8 mouse cellular contexts compared by ENCODE assay signal in the genomic region with DNA sequence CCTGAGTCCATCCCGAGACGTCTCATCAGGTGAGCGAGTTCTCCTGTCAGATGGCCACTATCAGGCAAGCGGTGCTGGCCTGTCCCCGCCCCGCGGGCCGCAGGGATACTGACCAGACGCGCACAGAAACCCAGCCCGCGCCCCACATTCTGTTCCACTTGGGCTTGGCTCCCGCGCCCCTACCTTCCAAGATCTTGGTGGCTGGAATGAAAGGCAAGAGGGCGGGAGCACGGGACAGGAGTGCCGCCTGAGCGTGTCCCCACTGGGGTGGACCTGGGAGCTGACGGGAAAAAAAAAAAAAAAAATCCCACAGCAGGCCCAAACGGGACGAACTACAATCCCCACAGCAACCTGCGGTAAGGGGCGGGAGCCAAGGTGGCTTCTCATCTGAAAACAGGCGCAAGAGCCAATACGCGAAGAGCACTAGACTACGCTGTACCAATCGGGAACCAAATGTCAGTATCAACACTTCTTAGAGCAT. TPM values are rescaled to one million over a fixed set of nuclear protein-coding genes. Genes with fewer than 3 reads are reported as not detected.
DNase-seq lines count a peak whose midpoint lies in the region; ATAC-seq and TF ChIP-seq lines count a peak whose summit lies in the region.

A gene (minus strand): TSS at position 285 of the 481 bp plus-strand sequence.

- peak within 1 kb of the TSS; percentile 69 for H3K4me2 ChIP-seq in hindbrain, embryonic 14.5 days (replicated peaks)
- H3K4me2 ChIP-seq in lung, postnatal 0 days (replicated peaks; ENCODE audit: low read depth, low read length): peak within 1 kb of the TSS; percentile 93

- DNase-seq in ZHBTc4 (ENCODE audit: low read depth, low spot score): peak; percentile 88
- DNase-seq in cerebellum, postnatal 4 days (ENCODE audit: low spot score in 2 of 2): peak; percentile 63 to 87
- peak; percentile 96 for DNase-seq in gastrocnemius, adult 18-20 months (ENCODE audit: low spot score)
- peak; percentile 92 for DNase-seq in hindbrain, embryonic 14.5 days (ENCODE audit: low spot score)
- peak; percentile 87 to 97 for DNase-seq in layer of hippocampus, postnatal 14 days (ENCODE audit: low spot score in 2 of 2)
- peak; percentile 96 for DNase-seq in lung, postnatal 0 days (ENCODE audit: low spot score)
- peak; percentile 86 for DNase-seq in ovary, postnatal 36 days (ENCODE audit: low spot score)
- peak; percentile 56 to 68 for DNase-seq in thymus, postnatal 10 days (ENCODE audit: low spot score in 2 of 2)

- H3K4me1 ChIP-seq in hindbrain, embryonic 14.5 days (replicated peaks; ENCODE audit: control insufficient read depth, insufficient read depth, low read length): no peaks in the 10 kb centered on the region; the same call in 1 of the 2 replicates
- no peaks in the 10 kb centered on the region for H3K4me1 ChIP-seq in lung, postnatal 0 days (ENCODE audit: insufficient read depth, low read depth, low read length)

- no peak for TF ChIP-seq EP300 in lung, postnatal 0 days (IDR thresholded peaks at IDR 0.05)

- WGBS in hindbrain, embryonic 14.5 days: under 1% methylated on average over 28 of the region's 28 CpGs
- WGBS in lung, postnatal 0 days: under 1% methylated on average over 25 of the region's 28 CpGs

- peak within 1 kb of the TSS; percentile 82 for H3K27ac ChIP-seq in hindbrain, embryonic 14.5 days
- peak within 1 kb of the TSS; percentile 27 for H3K27ac ChIP-seq in lung, postnatal 0 days (ENCODE audit: low read length)

- TF ChIP-seq CTCF in lung, postnatal 0 days (IDR thresholded peaks at IDR 0.05): no peak

- no peaks in the 10 kb centered on the region for H3K36me3 ChIP-seq in hindbrain, embryonic 14.5 days (replicated peaks; ENCODE audit: control insufficient read depth, insufficient read depth)
- H3K36me3 ChIP-seq in lung, postnatal 0 days (ENCODE audit: insufficient read depth, low read length): no peaks in the 10 kb centered on the region

- H3K9me3 ChIP-seq in hindbrain, embryonic 14.5 days (ENCODE audit: control insufficient read depth, low read length): no peaks in the 10 kb centered on the region
- no peaks in the 10 kb centered on the region for H3K9me3 ChIP-seq in lung, postnatal 0 days (ENCODE audit: low read length)

- H3K4me3 ChIP-seq in hindbrain, embryonic 14.5 days (replicated peaks; ENCODE audit: low read length): peak within 1 kb of the TSS; percentile 53
- peak within 1 kb of the TSS; percentile 63 for H3K4me3 ChIP-seq in lung, postnatal 0 days (ENCODE audit: low read depth, low read length)

- peak; percentile 97 for ATAC-seq in hindbrain, embryonic 14.5 days (ENCODE audit: low FRiP score)
- peak; percentile 97 for ATAC-seq in lung, postnatal 0 days

- no peaks in the 10 kb centered on the region for H3K27me3 ChIP-seq in hindbrain, embryonic 14.5 days (ENCODE audit: control insufficient read depth, insufficient read depth, low read length)
- no peaks in the 10 kb centered on the region for H3K27me3 ChIP-seq in lung, postnatal 0 days (replicated peaks; ENCODE audit: insufficient read depth, low read length)

- peak within 1 kb of the TSS; percentile 68 for H3K9ac ChIP-seq in hindbrain, embryonic 14.5 days
- peak within 1 kb of the TSS; percentile 52 for H3K9ac ChIP-seq in lung, postnatal 0 days (replicated peaks; ENCODE audit: low read depth)

RNA-seq across cellular contexts. Expression of the gene that starts here (rescaled TPM):
- total RNA-seq in gastrocnemius, adult 18-20 months (2021): 1 to 10 TPM in 1 of 2 experiments, under 1 TPM in 1; 0.74 to 1.9 TPM
- 8.5 and 12.6 TPM in 2 replicates for polyA plus RNA-seq in hindbrain, embryonic 14.5 days (2014; fragmentation: Nextera tagmentation; extraction: Ambion mirVana)
- total RNA-seq in layer of hippocampus, postnatal 14 days (2021): 1 to 10 TPM; 5.1 to 6.5 TPM
- 5.6 and 7.5 TPM in 2 replicates for polyA plus RNA-seq in lung, postnatal 0 days (2015; fragmentation: Nextera tagmentation; extraction: Ambion mirVana)

Comparison
In these comparisons a context has a peak if more than half of its experiments do, and no peak if none do; other contexts are left out.
1. Peak in every context shown above with its lines: DNase-seq, ATAC-seq, H3K4me3 ChIP-seq and H3K27ac ChIP-seq.